Mouse (Mus musculus): ENCODE measurements around the gene Bpnt1. TPM values are rescaled to one million over a fixed set of nuclear protein-coding genes. Genes with fewer than 3 reads are reported as not detected.
A peak's percentile ranks its signal among the peaks of the same experiment; 100 is the strongest.

Gene Bpnt1
- polyA plus RNA-seq, 1 experiment from 2014 or later = 12.6 TPM

DNA sequence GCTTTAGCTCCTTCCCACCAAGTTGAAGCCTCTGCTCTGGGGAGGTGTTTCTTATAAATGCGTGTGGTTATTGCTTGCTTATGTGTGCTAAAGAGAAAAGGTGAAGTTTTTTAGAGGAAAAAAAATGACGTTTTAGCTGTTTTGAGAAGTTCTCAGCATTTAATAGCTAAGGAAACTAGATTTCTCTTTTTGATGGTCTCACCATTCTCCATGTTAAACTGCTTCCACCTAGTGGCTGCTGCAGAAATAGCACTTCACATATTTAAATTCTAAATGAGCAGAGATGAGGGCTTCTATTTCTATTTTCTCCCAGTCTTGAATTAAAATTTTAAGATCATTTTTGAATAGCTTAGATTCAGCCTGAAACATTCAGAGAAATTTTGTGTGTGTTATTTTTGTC is 72.1 kb downstream of the Bpnt1 start:
- no peak overlapping the region for H3K9ac ChIP-seq (ENCODE audit: low read depth, low read length)
- 19% methylated on average over 2 of the region's 2 CpGs for WGBS (ENCODE audit: insufficient replicate concordance)
- ATAC-seq (ENCODE audit: low read depth) = no peak
- no peaks in the 10 kb centered on the region for H3K9me3 ChIP-seq (replicated peaks; ENCODE audit: control insufficient read depth, low read length)
- no peaks in the 10 kb centered on the region for H3K4me1 ChIP-seq (ENCODE audit: control insufficient read depth, low read depth, low read length)
- H3K36me3 ChIP-seq (ENCODE audit: control insufficient read depth, insufficient read depth) = peaks cover 54% of the 10 kb centered on the region
- no peaks in the 10 kb centered on the region for H3K27me3 ChIP-seq (ENCODE audit: control insufficient read depth, insufficient read depth, low read depth, low read length)
- H3K4me2 ChIP-seq (ENCODE audit: low read depth, low read length) = no peak overlapping the region
- H3K4me3 ChIP-seq (ENCODE audit: low read depth, low read length) = no peak overlapping the region
- no peak overlapping the region; the same call in 1 of the 2 replicates for H3K27ac ChIP-seq (ENCODE audit: low read length)

GRCm38 (mm10) chr1:185405921-185406320 is 74.0 kb downstream of the Bpnt1 start:
- H3K27ac ChIP-seq (ENCODE audit: low read length) = no peak overlapping the region
- H3K27me3 ChIP-seq (ENCODE audit: control insufficient read depth, insufficient read depth, low read depth, low read length) = no peaks in the 10 kb centered on the region
- H3K36me3 ChIP-seq (ENCODE audit: control insufficient read depth, insufficient read depth) = peaks cover 51% of the 10 kb centered on the region
- H3K9ac ChIP-seq (ENCODE audit: low read depth, low read length) = no peak overlapping the region
- no peak for ATAC-seq (ENCODE audit: low read depth)
- H3K4me1 ChIP-seq (ENCODE audit: control insufficient read depth, low read depth, low read length) = no peaks in the 10 kb centered on the region
- no peak overlapping the region for H3K4me3 ChIP-seq (ENCODE audit: low read depth, low read length)
- no peaks in the 10 kb centered on the region for H3K9me3 ChIP-seq (replicated peaks; ENCODE audit: control insufficient read depth, low read length)
- WGBS (ENCODE audit: insufficient replicate concordance) = 83% methylated on average over 10 of the region's 10 CpGs
- no peak overlapping the region for H3K4me2 ChIP-seq (ENCODE audit: low read depth, low read length)

MicroRNAs encoded within 50 kb of the gene (microRNA counts, 519-probe panel; counts per million panel counts)
- microRNA mmu-miR-194 = 3,408 counts per million, percentile 90 among the panel's probes with 10 or more counts

Small RNA genes within 50 kb of the gene (microRNA-seq; reads per million reads assigned to microRNA genes)
- gene Mir194-1 = 20.4 reads per million, percentile 37 among the genes with 10 or more reads in this experiment
- gene Mir215 = 18.5 reads per million, percentile 35 among the genes with 10 or more reads in this experiment

Other genes with a start within 250 kb of the Bpnt1 start
- gene Rab3gap2, start 128.0 kb upstream of the Bpnt1 start, polyA plus RNA-seq (2015; fragmentation: Nextera tagmentation; extraction: Ambion mirVana) = 13.4 and 13.8 TPM in 2 replicates
- gene Iars2, start 2.8 kb upstream of the Bpnt1 start, polyA plus RNA-seq (2015; fragmentation: Nextera tagmentation; extraction: Ambion mirVana) = 17.5 and 17.7 TPM in 2 replicates
- gene Eprs, start 30.9 kb downstream of the Bpnt1 start, polyA plus RNA-seq (2015; fragmentation: Nextera tagmentation; extraction: Ambion mirVana) = 67.2 and 79.3 TPM in 2 replicates
- gene Slc30a10, start 122.7 kb downstream of the Bpnt1 start, polyA plus RNA-seq (2015; fragmentation: Nextera tagmentation; extraction: Ambion mirVana) = 13.0 and 15.6 TPM in 2 replicates